Mouse (Mus musculus): ENCODE data around the gene Hspa1b. TPM values are rescaled to one million over a fixed set of nuclear protein-coding genes. Genes with fewer than 3 reads are reported as not detected.
"Not testable (repeated sequence)": the region's sequence is repeated elsewhere in the genome, so short reads cannot be mapped to it uniquely, and the experiment has no call there.

Gene Hspa1b
- polyA plus RNA-seq, 1 experiment = 4.6 TPM

- H3K4me3 ChIP-seq (replicated peaks; ENCODE audit: insufficient read depth, low read depth, low read length) = no peak overlapping the region
- 34% methylated on average over 3 of the region's 3 CpGs for WGBS
- H3K27ac ChIP-seq (ENCODE audit: insufficient read depth, low read length) = no peak overlapping the region
- no peak for DNase-seq
- no peaks in the 10 kb centered on the region for H3K27me3 ChIP-seq (ENCODE audit: control insufficient read depth, insufficient read depth, low read length)
- peaks cover 3% of the 10 kb centered on the region; the same call in 1 of the 2 replicates for H3K4me1 ChIP-seq (ENCODE audit: control insufficient read depth, insufficient read depth, low read length)
- TF ChIP-seq POLR2A (IDR thresholded peaks at IDR 0.05; ENCODE audit: borderline replicate concordance, insufficient read depth, low read length) (no peak), CTCF (IDR thresholded peaks at IDR 0.05; ENCODE audit: borderline replicate concordance, insufficient read depth, low read depth, low read length) (no peak)
Measured at GRCm38 (mm10) chr17:34962125-34962524, 3.1 kb upstream of the Hspa1b start.

- no peak for DNase-seq
- no peak overlapping the region for H3K27ac ChIP-seq (ENCODE audit: insufficient read depth, low read length)
- peaks cover 3% of the 10 kb centered on the region; the same call in 1 of the 2 replicates for H3K4me1 ChIP-seq (ENCODE audit: control insufficient read depth, insufficient read depth, low read length)
- H3K27me3 ChIP-seq (ENCODE audit: control insufficient read depth, insufficient read depth, low read length) = no peaks in the 10 kb centered on the region
- H3K4me3 ChIP-seq (replicated peaks; ENCODE audit: insufficient read depth, low read depth, low read length) = no peak overlapping the region
- TF ChIP-seq POLR2A (IDR thresholded peaks at IDR 0.05; ENCODE audit: borderline replicate concordance, insufficient read depth, low read length) = no peak
Measured at GRCm38 (mm10) chr17:34960702-34961493, 1.9 kb upstream of the Hspa1b start.

GRCm38 (mm10) chr17:34959881-34960515, 960 bp upstream of the Hspa1b start:
- H3K27me3 ChIP-seq (ENCODE audit: control insufficient read depth, insufficient read depth, low read length) = no peaks in the 10 kb centered on the region
- 14% methylated on average over 12 of the region's 12 CpGs for WGBS
- TF ChIP-seq POLR2A (IDR thresholded peaks at IDR 0.05; ENCODE audit: borderline replicate concordance, insufficient read depth, low read length) = no peak
- no peak for TF ChIP-seq CTCF (IDR thresholded peaks at IDR 0.05; ENCODE audit: borderline replicate concordance, insufficient read depth, low read depth, low read length)
- H3K27ac ChIP-seq (ENCODE audit: insufficient read depth, low read length) = no peak overlapping the region; the same call in 1 of the 2 replicates
- H3K4me1 ChIP-seq (ENCODE audit: control insufficient read depth, insufficient read depth, low read length) = peaks cover 3% of the 10 kb centered on the region; the same call in 1 of the 2 replicates
- DNase-seq = no peak
- H3K4me3 ChIP-seq (replicated peaks; ENCODE audit: insufficient read depth, low read depth, low read length) = no peak overlapping the region

- peak overlapping the region; percentile 61 for H3K4me3 ChIP-seq (replicated peaks; ENCODE audit: insufficient read depth, low read depth, low read length)
- H3K27me3 ChIP-seq (ENCODE audit: control insufficient read depth, insufficient read depth, low read length); H3K4me1 ChIP-seq (ENCODE audit: control insufficient read depth, insufficient read depth, low read length); H3K27ac ChIP-seq (ENCODE audit: insufficient read depth, low read length); DNase-seq: not testable (repeated sequence)
- 4% methylated on average over 30 of the region's 47 CpGs for WGBS
Measured at GRCm38 (mm10) chr17:34958734-34959129, 306 bp downstream of the Hspa1b start.

- WGBS = 12% methylated on average over 27 of the region's 40 CpGs
- H3K27ac ChIP-seq (ENCODE audit: insufficient read depth, low read length); H3K4me3 ChIP-seq (replicated peaks; ENCODE audit: insufficient read depth, low read depth, low read length); H3K4me1 ChIP-seq (ENCODE audit: control insufficient read depth, insufficient read depth, low read length); H3K27me3 ChIP-seq (ENCODE audit: control insufficient read depth, insufficient read depth, low read length); DNase-seq: not testable (repeated sequence)
Measured at GRCm38 (mm10) chr17:34957966-34958365, 1.1 kb downstream of the Hspa1b start.

GRCm38 (mm10) chr17:34957291-34957690, 1.7 kb downstream of the Hspa1b start:
- H3K27ac ChIP-seq (ENCODE audit: insufficient read depth, low read length); DNase-seq; H3K27me3 ChIP-seq (ENCODE audit: control insufficient read depth, insufficient read depth, low read length); H3K4me1 ChIP-seq (ENCODE audit: control insufficient read depth, insufficient read depth, low read length); H3K4me3 ChIP-seq (replicated peaks; ENCODE audit: insufficient read depth, low read depth, low read length): not testable (repeated sequence)
- 8% methylated on average over 40 of the region's 40 CpGs for WGBS

GRCm38 (mm10) chr17:34956340-34956739, 2.7 kb downstream of the Hspa1b start:
- 38% methylated on average over 1 of the region's 1 CpGs for WGBS
- DNase-seq = no peak
- no peaks in the 10 kb centered on the region for H3K27me3 ChIP-seq (ENCODE audit: control insufficient read depth, insufficient read depth, low read length)
- H3K27ac ChIP-seq (ENCODE audit: insufficient read depth, low read length) = no peak overlapping the region
- no peak for TF ChIP-seq POLR2A (IDR thresholded peaks at IDR 0.05; ENCODE audit: borderline replicate concordance, insufficient read depth, low read length)
- TF ChIP-seq CTCF (IDR thresholded peaks at IDR 0.05; ENCODE audit: borderline replicate concordance, insufficient read depth, low read depth, low read length) = no peak
- H3K4me3 ChIP-seq (replicated peaks; ENCODE audit: insufficient read depth, low read depth, low read length) = no peak overlapping the region
- peaks cover 3% of the 10 kb centered on the region for H3K4me1 ChIP-seq (ENCODE audit: control insufficient read depth, insufficient read depth, low read length)

GRCm38 (mm10) chr17:34955884-34956283, 3.2 kb downstream of the Hspa1b start:
- no peak for DNase-seq
- TF ChIP-seq POLR2A (IDR thresholded peaks at IDR 0.05; ENCODE audit: borderline replicate concordance, insufficient read depth, low read length) (no peak), CTCF (IDR thresholded peaks at IDR 0.05; ENCODE audit: borderline replicate concordance, insufficient read depth, low read depth, low read length) (no peak)
- Histone ChIP-seq H3K27ac (ENCODE audit: insufficient read depth, low read length) (no peak overlapping the region), H3K4me1 (ENCODE audit: control insufficient read depth, insufficient read depth, low read length) (peaks cover 3% of the 10 kb centered on the region), H3K27me3 (ENCODE audit: control insufficient read depth, insufficient read depth, low read length) (no peaks in the 10 kb centered on the region), H3K4me3 (replicated peaks; ENCODE audit: insufficient read depth, low read depth, low read length) (no peak overlapping the region)
- WGBS = 77% methylated on average over 3 of the region's 3 CpGs
